Mouse (Mus musculus) limb, embryonic 14.5 days (tissue): ENCODE measurements at regions not wholly inside any gene's neighbourhood (a gene's known extent, or its start where the extent isn't known, plus 50 kb on each side); places are given as distances from the start of the nearest gene placed in this dataset.

Experiments
- ATAC-seq: fragments of 200-750 bp; cut with Nextera tagmentation; 2 replicates; pipeline ENCODE4 v1.8.0; 2017; ENCODE audit warnings: low read depth, moderate number of reproducible peaks, moderate TSS enrichment; ENCODE audit not compliant: low FRiP score
- DNase-seq: peaks from one replicate; pipeline ENCODE4 v3.0.0-alpha.2; 2015; ENCODE audit warnings: low spot score
- H3K27ac ChIP-seq: fragments of 300-500 bp; sonication (generic); replicated peaks from 2 replicates; pipeline ENCODE4 v1.5.1; 2014; ENCODE audit warnings: low read depth, mild to moderate bottlenecking, low read length, moderate library complexity, mixed read lengths
- H3K27me3 ChIP-seq: fragments of 300-500 bp; sonication (generic); 2 replicates; pipeline ENCODE4 v1.6.1; 2014; ENCODE audit warnings: low read length, mixed read lengths; ENCODE audit not compliant: control insufficient read depth, insufficient read depth
- H3K36me3 ChIP-seq: fragments of 300-500 bp; sonication (generic); 2 replicates; pipeline ENCODE4 v1.6.1; 2014; ENCODE audit warnings: mild to moderate bottlenecking, low read length, moderate library complexity, mixed read lengths; ENCODE audit not compliant: control insufficient read depth, insufficient read depth
- H3K4me1 ChIP-seq: fragments of 300-500 bp; sonication (generic); 2 replicates; pipeline ENCODE4 v1.6.1; 2014; ENCODE audit warnings: antibody characterized with exemption, low read length, mixed read lengths; ENCODE audit not compliant: control insufficient read depth, insufficient read depth
- H3K4me2 ChIP-seq: fragments of 300-500 bp; sonication (generic); replicated peaks from 2 replicates; pipeline ENCODE4 v1.6.1; 2014; ENCODE audit warnings: low read depth, mild to moderate bottlenecking, low read length, moderate library complexity; ENCODE audit not compliant: severe bottlenecking
- H3K4me3 ChIP-seq: fragments of 300-500 bp; sonication (generic); replicated peaks from 2 replicates; pipeline ENCODE4 v1.5.1; 2014; ENCODE audit warnings: low read length
- H3K9ac ChIP-seq: fragments of 300-500 bp; sonication (generic); 2 replicates; pipeline ENCODE4 v1.6.1; 2014; ENCODE audit warnings: mild to moderate bottlenecking, low read depth, low read length, moderate library complexity; ENCODE audit not compliant: severe bottlenecking
- H3K9me3 ChIP-seq: fragments of 300-500 bp; sonication (generic); 2 replicates; pipeline ENCODE4 v1.6.1; 2016; ENCODE audit warnings: low read length; ENCODE audit not compliant: control insufficient read depth
- POLR2A ChIP-seq: fragments of 200-500 bp; IDR thresholded peaks from 2 replicates; pipeline ENCODE4 v1.8.0; 2012; ENCODE audit warnings: inconsistent platforms, mild to moderate bottlenecking, moderate library complexity, borderline replicate concordance; ENCODE audit not compliant: insufficient read depth, insufficient read length; ENCODE audit errors: extremely low read depth
- WGBS: fragments of 180-500 bp; shearing (Covaris S2); extraction: QIAGEN DNeasy Blood & Tissue Kit; methylation state at CpG from one replicate; pipeline ENCODE4 v1.1.7; 2014; 5-methylcytosine and 5-hydroxymethylcytosine counted together

GRCm38 (mm10) chr9:92704752-92705151 lies 162.7 kb downstream of the Plod2 start:
- H3K9ac ChIP-seq = no peak overlapping the region
- H3K27me3 ChIP-seq = no peaks in the 10 kb centered on the region
- no peak overlapping the region for H3K4me3 ChIP-seq
- H3K4me1 ChIP-seq = no peaks in the 10 kb centered on the region
- no peak for TF ChIP-seq POLR2A
- no peak overlapping the region for H3K4me2 ChIP-seq
- H3K36me3 ChIP-seq = no peaks in the 10 kb centered on the region
- WGBS = 83% methylated on average over 2 of the region's 2 CpGs
- H3K9me3 ChIP-seq = no peaks in the 10 kb centered on the region
- no peak for ATAC-seq
- H3K27ac ChIP-seq = no peak overlapping the region
- DNase-seq = no peak

GRCm38 (mm10) chr9:92707011-92707410 lies 165.0 kb downstream of the Plod2 start:
- no peaks in the 10 kb centered on the region for H3K27me3 ChIP-seq
- TF ChIP-seq POLR2A = no peak
- H3K9me3 ChIP-seq = no peaks in the 10 kb centered on the region
- DNase-seq = peak; percentile 23
- H3K4me2 ChIP-seq = no peak overlapping the region
- no peak overlapping the region for H3K27ac ChIP-seq
- WGBS = 57% methylated on average over 6 of the region's 6 CpGs
- H3K4me1 ChIP-seq = no peaks in the 10 kb centered on the region
- ATAC-seq = peak; percentile 41; the same call in 1 of the 2 replicates
- no peak overlapping the region for H3K9ac ChIP-seq
- H3K36me3 ChIP-seq = no peaks in the 10 kb centered on the region
- H3K4me3 ChIP-seq = no peak overlapping the region

- ATAC-seq (no peak), DNase-seq (no peak)
- WGBS = 62% methylated on average over 6 of the region's 6 CpGs
- Histone ChIP-seq H3K4me2 (no peak overlapping the region), H3K36me3 (no peaks in the 10 kb centered on the region), H3K27ac (no peak overlapping the region), H3K9ac (no peak overlapping the region), H3K9me3 (no peaks in the 10 kb centered on the region), H3K4me1 (0 out of 2 replicates have a peak, but pooled peaks cover 12% of the 10 kb centered on the region), H3K4me3 (no peak overlapping the region), H3K27me3 (no peaks in the 10 kb centered on the region)
- TF ChIP-seq POLR2A = no peak
Observed at GRCm38 (mm10) chr9:92717176-92717575, 175.2 kb downstream of the Plod2 start.

- Histone ChIP-seq H3K4me1 (0 out of 2 replicates have a peak, but pooled peaks cover 12% of the 10 kb centered on the region), H3K9me3 (no peaks in the 10 kb centered on the region), H3K4me3 (no peak overlapping the region), H3K36me3 (no peaks in the 10 kb centered on the region), H3K27me3 (no peaks in the 10 kb centered on the region), H3K9ac (no peak overlapping the region), H3K4me2 (no peak overlapping the region), H3K27ac (peak overlapping the region; percentile 9; the same call in 1 of the 2 replicates)
- TF ChIP-seq POLR2A = no peak
- ATAC-seq (peak; percentile 84), DNase-seq (peak; percentile 63)
Observed at GRCm38 (mm10) chr9:92718337-92718736, 176.3 kb downstream of the Plod2 start.

- Histone ChIP-seq H3K9ac (no peak overlapping the region), H3K27ac (0 out of 2 replicates have a peak overlapping the region, but pooled peaks have one; percentile 14), H3K9me3 (no peaks in the 10 kb centered on the region), H3K4me1 (0 out of 2 replicates have a peak, but pooled peaks cover 12% of the 10 kb centered on the region), H3K27me3 (no peaks in the 10 kb centered on the region), H3K36me3 (no peaks in the 10 kb centered on the region), H3K4me3 (no peak overlapping the region), H3K4me2 (no peak overlapping the region)
- DNase-seq (no peak), ATAC-seq (no peak)
- WGBS = 73% methylated on average over 6 of the region's 6 CpGs
- no peak for TF ChIP-seq POLR2A
Observed at GRCm38 (mm10) chr9:92719251-92719650, 177.2 kb downstream of the Plod2 start.

GRCm38 (mm10) chr9:92728864-92729263 lies 186.8 kb downstream of the Plod2 start:
- WGBS = 81% methylated on average over 1 of the region's 1 CpGs
- Histone ChIP-seq H3K4me1 (peaks cover 5% of the 10 kb centered on the region; the same call in 1 of the 2 replicates), H3K27ac (no peak overlapping the region), H3K9ac (no peak overlapping the region), H3K27me3 (no peaks in the 10 kb centered on the region), H3K4me2 (no peak overlapping the region), H3K9me3 (no peaks in the 10 kb centered on the region), H3K4me3 (no peak overlapping the region), H3K36me3 (no peaks in the 10 kb centered on the region)
- TF ChIP-seq POLR2A = no peak
- ATAC-seq (no peak), DNase-seq (no peak)
